Mouse (Mus musculus) liver, embryonic 16.5 days (tissue): Measurements from ENCODE around the gene S1pr5. TPM values are rescaled to one million over a fixed set of nuclear protein-coding genes. Genes with fewer than 3 reads are reported as not detected.
"Not testable (repeated sequence)": the region's sequence is repeated elsewhere in the genome, so short reads cannot be mapped to it uniquely, and the experiment has no call there.

Experiments used
- ATAC-seq: fragments of 200-750 bp; cut with Nextera tagmentation; 2 replicates; pipeline ENCODE4 v1.8.0; 2017; ENCODE audit warnings: low read depth, mild to moderate bottlenecking, moderate number of reproducible peaks, moderate library complexity
- H3K27ac ChIP-seq: fragments of 300-500 bp; sonication (generic); 2 replicates; pipeline ENCODE4 v1.5.1; 2014; ENCODE audit warnings: mild to moderate bottlenecking, low read length
- H3K27me3 ChIP-seq: fragments of 300-500 bp; sonication (generic); 2 replicates; pipeline ENCODE4 v1.6.1; 2014; ENCODE audit warnings: low read depth, low read length, mixed read lengths; ENCODE audit not compliant: control insufficient read depth, insufficient read depth
- H3K36me3 ChIP-seq: fragments of 300-500 bp; sonication (generic); 2 replicates; pipeline ENCODE4 v1.6.1; 2014; ENCODE audit warnings: mild to moderate bottlenecking; ENCODE audit not compliant: control insufficient read depth, insufficient read depth
- H3K4me1 ChIP-seq: fragments of 300-500 bp; sonication (generic); 2 replicates; pipeline ENCODE4 v1.6.1; 2014; ENCODE audit warnings: low read depth, low read length, mixed read lengths; ENCODE audit not compliant: control insufficient read depth
- H3K4me2 ChIP-seq: fragments of 300-500 bp; sonication (generic); 2 replicates; pipeline ENCODE4 v1.6.1; 2014; ENCODE audit warnings: low read depth, low read length, mixed read lengths
- H3K4me3 ChIP-seq: fragments of 300-500 bp; sonication (generic); 2 replicates; pipeline ENCODE4 v1.5.1; 2014; ENCODE audit warnings: low read depth, mild to moderate bottlenecking, low read length
- H3K9ac ChIP-seq: fragments of 300-500 bp; sonication (generic); 2 replicates; pipeline ENCODE4 v1.6.1; 2014; ENCODE audit warnings: low read depth, low read length
- H3K9me3 ChIP-seq: fragments of 300-500 bp; sonication (generic); replicated peaks from 2 replicates; pipeline ENCODE4 v1.6.1; 2016; ENCODE audit warnings: low read length; ENCODE audit not compliant: control insufficient read depth
- WGBS: fragments of 180-500 bp; shearing (Covaris S2); extraction: QIAGEN DNeasy Blood & Tissue Kit; methylation state at CpG from one replicate; pipeline ENCODE4 v1.1.7; 2014; ENCODE audit not compliant: insufficient replicate concordance; 5-methylcytosine and 5-hydroxymethylcytosine counted together
- polyA plus RNA-seq: library from polyadenylated mRNA; unstranded; fragments of >200 nt; fragmentation: Nextera tagmentation; extraction: Ambion mirVana; gene quantifications from 2 replicates; pipeline ENCODE4 v1.2.1, GENCODE M21; 2015

Gene S1pr5
- polyA plus RNA-seq, 1 experiment from 2014 or later: 0.13 TPM

GRCm38 (mm10) chr9:21208626-21209025, 39.6 kb downstream of the S1pr5 start:
- WGBS: 49% methylated on average over 2 of the region's 2 CpGs
- H3K4me1 ChIP-seq: peaks cover 8% of the 10 kb centered on the region; the same call in 1 of the 2 replicates
- no peaks in the 10 kb centered on the region for H3K9me3 ChIP-seq
- no peak for ATAC-seq
- no peaks in the 10 kb centered on the region for H3K27me3 ChIP-seq
- no peak overlapping the region for H3K4me2 ChIP-seq
- H3K27ac ChIP-seq: no peak overlapping the region
- H3K9ac ChIP-seq: no peak overlapping the region
- H3K4me3 ChIP-seq: no peak overlapping the region
- H3K36me3 ChIP-seq: no peaks in the 10 kb centered on the region

GRCm38 (mm10) chr9:21206848-21207247, 41.4 kb downstream of the S1pr5 start:
- no peak for ATAC-seq
- peaks cover 8% of the 10 kb centered on the region; the same call in 1 of the 2 replicates for H3K4me1 ChIP-seq
- H3K4me2 ChIP-seq: no peak overlapping the region
- H3K9me3 ChIP-seq: no peaks in the 10 kb centered on the region
- H3K36me3 ChIP-seq: no peaks in the 10 kb centered on the region
- no peaks in the 10 kb centered on the region for H3K27me3 ChIP-seq
- no peak overlapping the region for H3K27ac ChIP-seq
- 66% methylated on average over 6 of the region's 6 CpGs for WGBS
- H3K9ac ChIP-seq: no peak overlapping the region
- no peak overlapping the region for H3K4me3 ChIP-seq

GRCm38 (mm10) chr9:21204528-21205272, 43.5 kb downstream of the S1pr5 start:
- Histone ChIP-seq H3K4me2 (peak overlapping the region; percentile 42; the same call in 1 of the 2 replicates), H3K9ac (no peak overlapping the region), H3K27me3 (no peaks in the 10 kb centered on the region), H3K9me3 (no peaks in the 10 kb centered on the region), H3K36me3 (no peaks in the 10 kb centered on the region), H3K27ac (no peak overlapping the region), H3K4me3 (peak overlapping the region; percentile 22; the same call in 1 of the 2 replicates), H3K4me1 (peaks cover 8% of the 10 kb centered on the region; the same call in 1 of the 2 replicates)
- WGBS: 54% methylated on average over 23 of the region's 23 CpGs
- peak; percentile 30 for ATAC-seq

- ATAC-seq: no peak
- H3K4me2 ChIP-seq: no peak overlapping the region
- H3K9ac ChIP-seq: no peak overlapping the region
- WGBS: 38% methylated on average over 8 of the region's 8 CpGs
- no peak overlapping the region for H3K27ac ChIP-seq
- H3K4me3 ChIP-seq: no peak overlapping the region
- no peaks in the 10 kb centered on the region for H3K36me3 ChIP-seq
- no peaks in the 10 kb centered on the region for H3K27me3 ChIP-seq
- peaks cover 8% of the 10 kb centered on the region; the same call in 1 of the 2 replicates for H3K4me1 ChIP-seq
- H3K9me3 ChIP-seq: no peaks in the 10 kb centered on the region
These were observed 44.1 kb downstream of the S1pr5 start for GRCm38 (mm10) chr9:21204156-21204527.

GRCm38 (mm10) chr9:21198960-21199359, 49.3 kb downstream of the S1pr5 start:
- no peak overlapping the region for H3K9ac ChIP-seq
- no peak for ATAC-seq
- no peaks in the 10 kb centered on the region for H3K36me3 ChIP-seq
- H3K27me3 ChIP-seq: no peaks in the 10 kb centered on the region
- H3K4me2 ChIP-seq: no peak overlapping the region
- H3K4me3 ChIP-seq: no peak overlapping the region
- no peak overlapping the region for H3K27ac ChIP-seq
- no peaks in the 10 kb centered on the region for H3K4me1 ChIP-seq
- WGBS: 67% methylated on average over 3 of the region's 3 CpGs
- H3K9me3 ChIP-seq: no peaks in the 10 kb centered on the region

- H3K27me3 ChIP-seq: no peaks in the 10 kb centered on the region
These were observed 50.3 kb downstream of the S1pr5 start for GRCm38 (mm10) chr9:21197981-21198380.

GRCm38 (mm10) chr9:21196521-21197433, 51.5 kb downstream of the S1pr5 start:
- no peaks in the 10 kb centered on the region for H3K36me3 ChIP-seq
- H3K27me3 ChIP-seq: no peaks in the 10 kb centered on the region
- H3K4me3 ChIP-seq: no peak overlapping the region
- no peak for ATAC-seq
- WGBS: 73% methylated on average over 19 of the region's 19 CpGs
- no peak overlapping the region for H3K27ac ChIP-seq
- no peak overlapping the region for H3K4me2 ChIP-seq
- H3K9ac ChIP-seq: no peak overlapping the region
- H3K9me3 ChIP-seq: no peaks in the 10 kb centered on the region
- no peaks in the 10 kb centered on the region for H3K4me1 ChIP-seq

More at GRCm38 (mm10) chr9:21197981-21198380, 50.3 kb downstream of the S1pr5 start:
- H3K4me1 ChIP-seq: no peaks in the 10 kb centered on the region
- no peak for ATAC-seq
- 62% methylated on average over 4 of the region's 4 CpGs for WGBS
- no peak overlapping the region for H3K27ac ChIP-seq
- no peak overlapping the region for H3K9ac ChIP-seq
- no peak overlapping the region for H3K4me2 ChIP-seq
- H3K9me3 ChIP-seq: no peaks in the 10 kb centered on the region
- H3K36me3 ChIP-seq: no peaks in the 10 kb centered on the region
- H3K4me3 ChIP-seq: no peak overlapping the region

- not testable (repeated sequence) for H3K27me3 ChIP-seq, H3K27ac ChIP-seq, H3K4me3 ChIP-seq, H3K4me1 ChIP-seq, H3K36me3 ChIP-seq, H3K4me2 ChIP-seq, H3K9me3 ChIP-seq, H3K9ac ChIP-seq
- WGBS: 55% methylated on average over 7 of the region's 7 CpGs
- ATAC-seq: 0 out of 2 replicates have a peak, but pooled peaks have one; percentile 31
These were observed 52.3 kb downstream of the S1pr5 start for GRCm38 (mm10) chr9:21195736-21196505.
